Mouse (Mus musculus) forebrain, postnatal 0 days (tissue): ENCODE measurements around the gene Synj2. TPM values are rescaled to one million over a fixed set of nuclear protein-coding genes. Genes with fewer than 3 reads are reported as not detected.

Source experiments
- ATAC-seq: fragments of 200-750 bp; cut with Nextera tagmentation; 2 replicates; pipeline ENCODE4 v1.8.0; 2017; ENCODE audit warnings: mild to moderate bottlenecking, moderate library complexity
- DNase-seq: peaks from one replicate; pipeline ENCODE4 v3.0.0-alpha.2; 2015
- H3K27ac ChIP-seq: fragments of 300-500 bp; sonication (generic); 2 replicates; pipeline ENCODE4 v1.5.1; 2014; ENCODE audit warnings: low read depth, mild to moderate bottlenecking, antibody characterized with exemption, low read length, moderate library complexity, mixed read lengths
- H3K27me3 ChIP-seq: fragments of 300-500 bp; sonication (generic); 2 replicates; pipeline ENCODE4 v1.6.1; 2014; ENCODE audit warnings: mild to moderate bottlenecking, low read length, mixed read lengths; ENCODE audit not compliant: insufficient read depth
- H3K36me3 ChIP-seq: fragments of 300-500 bp; sonication (generic); 2 replicates; pipeline ENCODE4 v1.6.1; 2014; ENCODE audit warnings: mild to moderate bottlenecking, moderate library complexity; ENCODE audit not compliant: insufficient read depth
- H3K4me1 ChIP-seq: fragments of 300-500 bp; sonication (generic); 2 replicates; pipeline ENCODE4 v1.6.1; 2014; ENCODE audit warnings: antibody characterized with exemption; ENCODE audit not compliant: insufficient read depth
- H3K4me2 ChIP-seq: fragments of 300-500 bp; sonication (generic); 2 replicates; pipeline ENCODE4 v1.6.1; 2014; ENCODE audit warnings: low read depth, mild to moderate bottlenecking, moderate library complexity
- H3K4me3 ChIP-seq: fragments of 300-500 bp; sonication (generic); 2 replicates; pipeline ENCODE4 v1.5.1; 2014; ENCODE audit warnings: low read depth, low read length, mixed read lengths
- H3K9ac ChIP-seq: fragments of 300-500 bp; sonication (generic); 2 replicates; pipeline ENCODE4 v1.6.1; 2014; ENCODE audit warnings: mild to moderate bottlenecking
- H3K9me3 ChIP-seq: fragments of 300-500 bp; sonication (generic); 2 replicates; pipeline ENCODE4 v1.6.1; 2016; ENCODE audit warnings: low read length
- CTCF ChIP-seq: sonication (generic); IDR thresholded peaks from 2 replicates; pipeline ENCODE4 v1.5.1; 2016; ENCODE audit warnings: antibody characterized with exemption, control low read depth, low read depth
- WGBS: fragments of 180-500 bp; shearing (Covaris S2); extraction: QIAGEN DNeasy Blood & Tissue Kit; methylation state at CpG from one replicate; pipeline ENCODE4 v1.1.7; 2014; 5-methylcytosine and 5-hydroxymethylcytosine counted together
- polyA plus RNA-seq: library from polyadenylated mRNA; unstranded; fragments of >200 nt; fragmentation: Nextera tagmentation; extraction: Ambion mirVana; gene quantifications from 2 replicates; pipeline ENCODE4 v1.2.1, GENCODE M21; 2015
- total RNA-seq: library from RNA; depleted of rRNA; stranded (reverse); fragments of >200 nt; gene quantifications from 2 replicates; pipeline ENCODE4 v1.2.3, GENCODE M21; 2014; rRNA removed

The Synj2 gene
- total and polyA plus RNA-seq, 2 experiments from 2014 or later, result 3.6 to 6.8 TPM

GRCm38 (mm10) chr17:6091604-6092003 lies 150.5 kb downstream of the Synj2 start:
- no peak overlapping the region for H3K4me3 ChIP-seq
- H3K4me1 ChIP-seq, result no peaks in the 10 kb centered on the region
- no peak overlapping the region for H3K27ac ChIP-seq
- H3K27me3 ChIP-seq, result no peaks in the 10 kb centered on the region
- 92% methylated on average over 6 of the region's 6 CpGs for WGBS
- H3K4me2 ChIP-seq, result no peak overlapping the region
- no peak for TF ChIP-seq CTCF
- H3K36me3 ChIP-seq, result peaks cover 13% of the 10 kb centered on the region
- DNase-seq, result no peak
- no peak for ATAC-seq
- H3K9ac ChIP-seq, result no peak overlapping the region
- H3K9me3 ChIP-seq, result no peaks in the 10 kb centered on the region

Other genes starting within 250 kb of the Synj2 start
- 7.6 and 8.7 TPM in 2 replicates for gene Snx9, start 100.0 kb upstream of the Synj2 start, total RNA-seq
- 4.3 and 5.6 TPM in 2 replicates for gene Snx9, start 100.0 kb upstream of the Synj2 start, polyA plus RNA-seq
- gene Serac1, start 138.5 kb downstream of the Synj2 start, total RNA-seq, result 14.7 and 20.3 TPM in 2 replicates
- gene Serac1, start 138.5 kb downstream of the Synj2 start, polyA plus RNA-seq, result 3.1 and 6.2 TPM in 2 replicates
- gene Gtf2h5, start 138.5 kb downstream of the Synj2 start, total RNA-seq, result 81.9 and 93.2 TPM in 2 replicates
- 240 and 271 TPM in 2 replicates for gene Gtf2h5, start 138.5 kb downstream of the Synj2 start, polyA plus RNA-seq
- gene Tulp4, start 165.2 kb downstream of the Synj2 start, total RNA-seq, result 380 and 417 TPM in 2 replicates
- 82.4 and 92.0 TPM in 2 replicates for gene Tulp4, start 165.2 kb downstream of the Synj2 start, polyA plus RNA-seq